Mouse (Mus musculus): ENCODE results near the gene Rundc3a. TPM values are rescaled to one million over a fixed set of nuclear protein-coding genes. Genes with fewer than 3 reads are reported as not detected.

The Rundc3a gene
- polyA plus RNA-seq, 1 experiment from 2014 or later, result 115 TPM

DNA sequence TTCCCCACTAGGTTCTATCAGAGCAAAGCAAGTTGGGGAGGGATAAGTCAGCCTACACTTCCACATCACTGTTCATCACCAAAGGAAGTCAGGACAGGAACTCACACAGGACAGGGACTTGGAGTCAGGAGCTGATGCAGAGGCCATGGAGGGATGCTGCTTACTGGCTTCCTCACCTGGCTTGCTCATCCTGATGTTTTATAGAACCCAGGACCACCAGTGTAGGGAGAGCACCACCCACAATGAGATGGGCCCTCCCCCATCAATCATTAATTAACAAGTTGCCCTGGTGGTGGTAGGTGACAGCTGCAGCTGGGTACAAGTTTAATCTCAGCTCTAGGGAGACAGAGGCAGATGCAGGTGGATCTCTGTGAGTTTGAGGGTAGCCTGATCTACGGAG is 24.0 kb downstream of the Rundc3a start:
- Histone ChIP-seq H3K9ac (ENCODE audit: low read length) (no peak overlapping the region), H3K9me3 (replicated peaks; ENCODE audit: control insufficient read depth, low read length) (no peaks in the 10 kb centered on the region), H3K36me3 (ENCODE audit: control insufficient read depth, insufficient read depth, low read length) (no peaks in the 10 kb centered on the region), H3K27ac (ENCODE audit: low read depth, low read length) (no peak overlapping the region), H3K27me3 (replicated peaks; ENCODE audit: control insufficient read depth, insufficient read depth, low read length) (no peaks in the 10 kb centered on the region), H3K4me1 (ENCODE audit: control insufficient read depth, insufficient read depth, low read length) (no peaks in the 10 kb centered on the region), H3K4me3 (ENCODE audit: low read depth, low read length) (no peak overlapping the region), H3K4me2 (ENCODE audit: low read length) (no peak overlapping the region)
- no peak for ATAC-seq
- no peak for DNase-seq (ENCODE audit: low spot score)
- WGBS, result 79% methylated on average over 1 of the region's 1 CpGs

DNA sequence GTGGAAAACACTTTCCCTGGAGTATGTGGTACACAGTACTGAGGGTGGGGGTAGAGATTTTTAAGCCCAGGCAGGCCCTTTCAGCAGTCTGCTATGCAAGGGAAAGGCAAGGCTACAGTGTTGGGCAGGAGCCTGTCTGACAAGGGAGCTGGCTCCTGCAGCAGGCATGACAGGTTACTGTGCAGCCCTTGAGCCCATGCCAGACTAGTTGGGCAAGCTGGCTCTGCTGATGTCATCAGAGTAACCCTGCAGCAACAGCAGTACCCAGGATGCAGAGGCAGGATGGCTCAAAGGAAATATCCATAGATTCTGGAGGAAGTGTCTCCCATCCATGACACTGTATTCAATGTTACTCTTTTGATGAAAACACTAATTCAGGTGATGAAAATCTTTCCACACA is 25.7 kb downstream of the Rundc3a start:
- no peak overlapping the region for H3K4me2 ChIP-seq (ENCODE audit: low read length)
- no peaks in the 10 kb centered on the region for H3K9me3 ChIP-seq (replicated peaks; ENCODE audit: control insufficient read depth, low read length)
- no peaks in the 10 kb centered on the region for H3K27me3 ChIP-seq (replicated peaks; ENCODE audit: control insufficient read depth, insufficient read depth, low read length)
- DNase-seq (ENCODE audit: low spot score) (no peak), ATAC-seq (no peak)
- no peak overlapping the region for H3K27ac ChIP-seq (ENCODE audit: low read depth, low read length)
- no peak overlapping the region for H3K9ac ChIP-seq (ENCODE audit: low read length)
- no peaks in the 10 kb centered on the region for H3K4me1 ChIP-seq (ENCODE audit: control insufficient read depth, insufficient read depth, low read length)
- H3K4me3 ChIP-seq (ENCODE audit: low read depth, low read length), result no peak overlapping the region
- no peaks in the 10 kb centered on the region for H3K36me3 ChIP-seq (ENCODE audit: control insufficient read depth, insufficient read depth, low read length)

DNA sequence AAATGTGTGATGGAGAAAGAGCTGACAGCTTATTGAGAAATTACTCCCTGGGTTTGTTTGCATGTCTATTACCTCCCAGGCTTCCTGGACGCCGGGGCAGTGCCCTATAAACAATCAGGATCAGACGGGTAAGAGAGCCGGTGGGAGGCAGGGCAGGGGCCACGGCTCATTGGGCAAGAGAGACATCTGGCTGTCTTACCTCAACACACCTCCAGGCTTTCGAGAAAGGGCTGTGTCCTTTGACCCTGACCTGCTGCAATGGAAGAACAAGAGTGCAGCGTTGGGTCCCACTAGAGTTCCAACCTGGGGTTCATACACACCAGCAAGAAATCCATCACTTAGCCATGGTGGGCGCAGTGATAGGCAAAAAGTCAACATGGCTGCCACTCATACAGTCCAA is 28.4 kb downstream of the Rundc3a start:
- DNase-seq (ENCODE audit: low spot score), result no peak
- Histone ChIP-seq H3K4me3 (ENCODE audit: low read depth, low read length) (no peak overlapping the region), H3K4me1 (ENCODE audit: control insufficient read depth, insufficient read depth, low read length) (no peaks in the 10 kb centered on the region), H3K4me2 (ENCODE audit: low read length) (no peak overlapping the region), H3K9me3 (replicated peaks; ENCODE audit: control insufficient read depth, low read length) (no peaks in the 10 kb centered on the region), H3K27ac (ENCODE audit: low read depth, low read length) (no peak overlapping the region), H3K36me3 (ENCODE audit: control insufficient read depth, insufficient read depth, low read length) (no peaks in the 10 kb centered on the region), H3K27me3 (replicated peaks; ENCODE audit: control insufficient read depth, insufficient read depth, low read length) (no peaks in the 10 kb centered on the region), H3K9ac (ENCODE audit: low read length) (no peak overlapping the region)
- WGBS, result 67% methylated on average over 8 of the region's 8 CpGs
- ATAC-seq, result no peak

DNA sequence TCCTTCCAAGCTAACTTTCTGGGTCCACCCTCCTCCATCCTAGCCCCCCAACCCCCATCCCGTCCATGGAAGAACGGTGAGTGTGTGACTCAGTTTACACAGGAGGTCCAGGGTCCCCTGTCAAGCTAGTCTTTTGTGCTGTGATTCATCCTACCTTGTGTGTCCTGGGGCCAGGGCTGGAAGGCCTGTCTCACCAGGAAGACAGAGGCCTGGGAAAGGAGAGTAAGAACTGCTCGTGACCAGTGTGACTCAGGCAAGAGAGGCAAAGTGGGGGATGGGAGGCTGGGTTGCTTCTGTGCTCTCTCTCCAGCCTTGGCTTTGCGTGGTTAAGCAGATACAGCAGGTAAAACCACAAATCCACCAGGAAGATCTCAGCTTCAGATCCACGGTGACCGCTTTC is 31.5 kb downstream of the Rundc3a start:
- ATAC-seq, result no peak
- DNase-seq (ENCODE audit: low spot score), result no peak
- no peaks in the 10 kb centered on the region for H3K36me3 ChIP-seq (ENCODE audit: control insufficient read depth, insufficient read depth, low read length)
- H3K27ac ChIP-seq (ENCODE audit: low read depth, low read length), result no peak overlapping the region
- no peaks in the 10 kb centered on the region for H3K9me3 ChIP-seq (replicated peaks; ENCODE audit: control insufficient read depth, low read length)
- H3K4me2 ChIP-seq (ENCODE audit: low read length), result no peak overlapping the region
- H3K27me3 ChIP-seq (replicated peaks; ENCODE audit: control insufficient read depth, insufficient read depth, low read length), result no peaks in the 10 kb centered on the region
- H3K4me1 ChIP-seq (ENCODE audit: control insufficient read depth, insufficient read depth, low read length), result no peaks in the 10 kb centered on the region
- H3K9ac ChIP-seq (ENCODE audit: low read length), result no peak overlapping the region
- H3K4me3 ChIP-seq (ENCODE audit: low read depth, low read length), result no peak overlapping the region
- 77% methylated on average over 6 of the region's 6 CpGs for WGBS

DNA sequence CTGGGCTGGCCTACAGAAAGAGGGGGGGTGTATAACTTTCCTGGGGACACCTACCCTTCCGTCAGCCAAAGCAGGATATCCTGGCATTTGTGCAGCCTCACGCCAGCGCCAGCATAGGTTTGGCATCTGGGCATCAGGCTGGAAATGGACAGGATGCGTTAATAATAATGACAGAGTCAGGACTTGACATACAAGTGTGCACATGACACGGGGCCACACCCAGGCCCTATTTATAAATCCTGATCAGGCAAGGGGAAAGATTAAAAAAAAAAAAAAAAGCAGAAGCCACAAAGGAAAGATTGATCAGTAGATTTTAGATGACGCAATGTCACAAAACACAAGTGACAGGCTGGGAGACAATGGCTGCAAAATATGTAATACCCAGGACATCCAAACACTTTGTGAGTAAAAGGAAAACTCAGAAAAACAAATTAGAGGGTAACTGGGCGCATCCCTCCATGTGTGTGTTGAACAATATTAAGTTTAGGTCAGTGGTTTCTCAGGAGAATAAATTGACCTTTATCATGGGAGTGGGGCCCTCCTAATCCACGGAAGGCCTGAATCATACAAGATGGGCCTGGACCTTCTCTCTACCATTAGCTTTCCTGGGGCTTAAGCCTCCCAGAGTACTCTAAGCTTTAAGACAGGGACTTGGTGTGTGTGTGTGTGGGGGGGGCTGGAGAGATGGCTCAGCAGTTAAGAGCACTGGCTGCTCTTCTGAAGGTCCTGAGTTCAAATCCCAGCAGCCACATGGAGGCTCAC is 32.5 kb downstream of the Rundc3a start:
- 86% methylated on average over 8 of the region's 8 CpGs for WGBS
- no peak overlapping the region for H3K9ac ChIP-seq (ENCODE audit: low read length)
- no peak overlapping the region for H3K4me3 ChIP-seq (ENCODE audit: low read depth, low read length)

DNA sequence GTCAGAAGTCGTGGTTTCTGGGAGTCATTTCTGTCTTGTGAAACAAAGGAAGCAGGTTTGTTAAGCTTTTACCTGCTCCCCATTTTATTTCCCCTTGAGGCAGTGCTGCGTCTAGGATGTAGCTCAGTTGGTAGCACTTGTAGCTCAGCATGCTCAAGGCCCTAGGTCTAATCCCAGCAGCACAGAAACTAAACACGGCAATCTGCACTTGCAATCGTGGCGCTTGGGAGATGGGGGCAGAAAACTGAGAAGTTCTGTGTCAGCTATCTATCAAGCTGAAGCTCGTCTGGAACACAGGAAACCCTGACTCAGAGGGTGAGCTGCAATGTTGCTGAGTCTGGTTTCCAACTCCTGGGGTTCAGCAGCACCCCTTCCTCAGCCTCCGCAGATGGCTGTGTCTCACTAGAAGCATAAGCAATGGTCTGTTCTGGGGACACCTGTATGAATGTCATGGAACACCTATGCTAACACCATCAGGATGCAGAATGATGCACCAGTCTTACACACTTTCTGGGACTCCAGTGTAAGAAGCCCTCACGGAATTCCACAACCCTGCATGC is 35.9 kb downstream of the Rundc3a start:
- H3K27ac ChIP-seq (ENCODE audit: low read depth, low read length), result no peak overlapping the region
- H3K4me2 ChIP-seq (ENCODE audit: low read length), result 0 out of 2 replicates have a peak overlapping the region, but pooled peaks have one; percentile 100
- no peaks in the 10 kb centered on the region for H3K9me3 ChIP-seq (replicated peaks; ENCODE audit: control insufficient read depth, low read length)
- H3K27me3 ChIP-seq (replicated peaks; ENCODE audit: control insufficient read depth, insufficient read depth, low read length), result no peaks in the 10 kb centered on the region
- 0 out of 2 replicates have a peak, but pooled peaks cover 3% of the 10 kb centered on the region for H3K4me1 ChIP-seq (ENCODE audit: control insufficient read depth, insufficient read depth, low read length)
- peaks cover 8% of the 10 kb centered on the region; the same call in 1 of the 2 replicates for H3K36me3 ChIP-seq (ENCODE audit: control insufficient read depth, insufficient read depth, low read length)
- ATAC-seq (no peak), DNase-seq (ENCODE audit: low spot score) (no peak)
- H3K9ac ChIP-seq (ENCODE audit: low read length), result 0 out of 2 replicates have a peak overlapping the region, but pooled peaks have one; percentile 64
- no peak overlapping the region for H3K4me3 ChIP-seq (ENCODE audit: low read depth, low read length)
- 75% methylated on average over 8 of the region's 8 CpGs for WGBS

More for the DNA sequence above, 32.5 kb downstream of the Rundc3a start:
- no peak for ATAC-seq
- H3K4me2 ChIP-seq (ENCODE audit: low read length), result no peak overlapping the region
- H3K4me1 ChIP-seq (ENCODE audit: control insufficient read depth, insufficient read depth, low read length), result 0 out of 2 replicates have a peak, but pooled peaks cover 3% of the 10 kb centered on the region
- no peaks in the 10 kb centered on the region for H3K27me3 ChIP-seq (replicated peaks; ENCODE audit: control insufficient read depth, insufficient read depth, low read length)
- H3K27ac ChIP-seq (ENCODE audit: low read depth, low read length), result no peak overlapping the region
- H3K9me3 ChIP-seq (replicated peaks; ENCODE audit: control insufficient read depth, low read length), result no peaks in the 10 kb centered on the region
- no peak for DNase-seq (ENCODE audit: low spot score)
- no peaks in the 10 kb centered on the region for H3K36me3 ChIP-seq (ENCODE audit: control insufficient read depth, insufficient read depth, low read length)

DNA sequence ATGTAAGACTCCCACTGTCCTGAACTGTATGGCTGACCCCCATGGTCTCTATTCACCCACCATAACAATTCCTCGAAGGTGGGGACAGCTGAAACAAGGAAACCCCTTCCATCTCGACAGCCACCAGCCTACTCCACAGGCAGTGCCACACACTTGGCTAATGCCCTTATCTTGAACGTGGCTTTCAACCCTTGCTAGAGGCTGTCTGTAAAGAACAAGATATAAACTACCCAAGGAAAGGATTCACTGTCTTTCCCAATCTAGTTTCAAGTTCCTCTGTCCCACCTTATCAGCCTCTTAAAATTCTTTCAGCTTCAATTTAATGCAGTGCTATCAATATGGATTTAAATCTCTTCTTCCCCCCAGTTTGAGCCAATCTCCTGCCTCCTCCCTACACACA is 36.3 kb downstream of the Rundc3a start:
- no peak overlapping the region for H3K27ac ChIP-seq (ENCODE audit: low read depth, low read length)

DNA sequence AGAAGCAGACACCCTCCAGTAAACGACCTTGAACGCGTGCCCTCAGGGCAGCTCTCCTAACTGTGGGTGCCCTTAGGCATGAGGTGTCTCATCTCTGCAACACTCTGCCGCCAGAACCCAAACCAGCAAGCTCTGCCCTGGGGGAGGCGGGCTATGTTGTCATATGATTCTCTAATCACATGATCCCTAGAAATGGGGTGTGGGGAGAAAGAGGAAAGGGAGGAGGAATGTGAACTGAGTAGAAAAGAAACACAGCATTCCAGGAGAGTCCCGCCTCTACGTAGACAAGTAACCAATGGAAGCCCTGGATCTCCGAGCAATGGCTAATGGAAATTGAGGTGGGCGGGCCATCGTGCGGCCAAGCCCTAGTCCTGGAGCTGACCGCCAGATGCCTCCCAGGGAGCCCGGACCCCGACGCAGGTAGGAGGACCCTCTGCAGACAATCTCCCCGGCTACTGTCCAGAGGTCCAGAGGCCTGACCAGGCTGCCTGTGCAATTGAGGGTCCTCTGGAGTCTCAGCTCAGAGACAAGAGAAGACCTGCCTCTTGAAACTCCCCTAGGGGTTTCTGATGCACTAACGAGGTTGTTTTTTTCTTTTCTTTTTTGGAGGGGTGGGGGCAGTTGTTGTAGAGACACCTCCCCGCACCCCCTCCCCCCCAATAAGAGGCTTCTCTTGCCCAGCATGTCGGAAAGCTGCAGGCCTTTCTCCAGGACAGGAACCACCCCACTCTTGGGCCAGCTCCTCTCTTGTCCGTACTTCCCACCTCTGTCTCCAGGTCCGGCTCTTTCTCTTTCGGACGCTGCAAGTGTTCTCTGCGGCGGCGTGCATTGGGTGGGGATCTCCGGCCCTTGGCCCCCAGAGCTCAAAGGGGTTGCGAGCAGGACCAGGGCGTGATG is 37.2 kb downstream of the Rundc3a start, which contains the start of gene Grn:
TSS of gene Grn (plus strand) at position 195 of the 897 bp plus-strand sequence.
- no peaks in the 10 kb centered on the region for H3K9me3 ChIP-seq (replicated peaks; ENCODE audit: control insufficient read depth, low read length)
- H3K4me2 ChIP-seq (ENCODE audit: low read length), result peak within 1 kb of the TSS; percentile 100
- DNase-seq (ENCODE audit: low spot score) (peak; percentile 97), ATAC-seq (peak; percentile 91)
- peak within 1 kb of the TSS; percentile 55 for H3K4me3 ChIP-seq (ENCODE audit: low read depth, low read length)
- H3K4me1 ChIP-seq (ENCODE audit: control insufficient read depth, insufficient read depth, low read length), result 0 out of 2 replicates have a peak, but pooled peaks cover 3% of the 10 kb centered on the region
- no peaks in the 10 kb centered on the region for H3K27me3 ChIP-seq (replicated peaks; ENCODE audit: control insufficient read depth, insufficient read depth, low read length)
- peak within 1 kb of the TSS; percentile 69 for H3K27ac ChIP-seq (ENCODE audit: low read depth, low read length)
- under 1% methylated on average over 29 of the region's 29 CpGs for whole genome bisulfite sequencing
- H3K36me3 ChIP-seq (ENCODE audit: control insufficient read depth, insufficient read depth, low read length), result peaks cover 19% of the 10 kb centered on the region
- H3K9ac ChIP-seq (ENCODE audit: low read length), result peak within 1 kb of the TSS; percentile 64

More for the DNA sequence above, 36.3 kb downstream of the Rundc3a start:
- Histone ChIP-seq H3K27me3 (replicated peaks; ENCODE audit: control insufficient read depth, insufficient read depth, low read length) (no peaks in the 10 kb centered on the region), H3K36me3 (ENCODE audit: control insufficient read depth, insufficient read depth, low read length) (peaks cover 11% of the 10 kb centered on the region), H3K9me3 (replicated peaks; ENCODE audit: control insufficient read depth, low read length) (no peaks in the 10 kb centered on the region), H3K4me3 (ENCODE audit: low read depth, low read length) (peak overlapping the region; percentile 55), H3K4me1 (ENCODE audit: control insufficient read depth, insufficient read depth, low read length) (0 out of 2 replicates have a peak, but pooled peaks cover 3% of the 10 kb centered on the region), H3K4me2 (ENCODE audit: low read length) (peak overlapping the region; percentile 100), H3K9ac (ENCODE audit: low read length) (peak overlapping the region; percentile 64)
- WGBS, result 36% methylated on average over 3 of the region's 3 CpGs
- no peak for DNase-seq (ENCODE audit: low spot score)
- ATAC-seq, result no peak
